Mouse (Mus musculus) T-cell, adult 66 days (primary cell): Measurements from ENCODE around the gene Fbxl13. TPM values are rescaled to one million over a fixed set of nuclear protein-coding genes. Genes with fewer than 3 reads are reported as not detected.

ENCODE experiments used
- total RNA-seq, 2 experiments: library from RNA; stranded (reverse); gene quantifications; 3 replicates in 1 of 2; 4 replicates in 1 of 2; pipeline ENCODE4 v1.2.4; 2023

Fbxl13 gene
- total RNA-seq = under 1 TPM in 1 of 2 experiments, not detected in 1; 0.27 TPM

DNA sequence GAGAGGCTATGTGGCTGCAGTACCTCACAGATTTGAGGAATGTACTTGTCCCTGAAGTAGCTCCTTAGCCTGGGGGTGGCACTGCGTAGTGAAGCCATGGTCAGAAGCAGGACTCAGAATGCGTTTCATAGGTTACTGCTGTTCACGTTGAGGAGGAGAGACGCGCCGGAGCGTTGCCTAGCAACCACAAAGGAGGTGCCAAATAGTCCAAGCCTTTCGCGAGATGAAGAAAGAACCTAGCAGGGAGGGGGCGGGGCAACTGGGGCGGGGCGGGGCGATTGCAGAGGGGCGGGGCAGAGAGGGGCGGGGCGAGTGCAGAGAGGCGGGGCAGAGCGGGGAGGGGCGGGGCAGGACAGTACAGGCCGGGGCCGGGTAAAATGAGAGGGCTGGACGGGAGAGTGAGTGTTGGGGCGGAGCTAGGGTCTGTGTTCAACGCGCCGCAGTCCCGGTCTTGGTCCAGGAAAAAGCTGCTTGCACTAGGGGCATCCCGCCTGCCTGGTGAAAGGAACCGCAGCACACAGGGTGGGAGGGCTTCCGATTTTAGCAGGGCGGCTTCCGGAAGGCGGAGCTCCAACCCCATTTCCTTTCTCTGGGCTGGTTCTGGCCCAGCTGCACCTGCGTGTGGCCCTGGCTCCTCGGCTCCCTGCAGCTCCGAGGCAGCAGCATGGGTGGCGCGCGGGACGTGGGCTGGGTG lies at the start of gene Fbxl13, which contains the start of gene Armc10:
Gene Fbxl13 (minus strand): TSS at position 196 of the 694 bp plus-strand sequence.
Gene Armc10 (plus strand): TSS at position 375 of the 694 bp plus-strand sequence.

DNA sequence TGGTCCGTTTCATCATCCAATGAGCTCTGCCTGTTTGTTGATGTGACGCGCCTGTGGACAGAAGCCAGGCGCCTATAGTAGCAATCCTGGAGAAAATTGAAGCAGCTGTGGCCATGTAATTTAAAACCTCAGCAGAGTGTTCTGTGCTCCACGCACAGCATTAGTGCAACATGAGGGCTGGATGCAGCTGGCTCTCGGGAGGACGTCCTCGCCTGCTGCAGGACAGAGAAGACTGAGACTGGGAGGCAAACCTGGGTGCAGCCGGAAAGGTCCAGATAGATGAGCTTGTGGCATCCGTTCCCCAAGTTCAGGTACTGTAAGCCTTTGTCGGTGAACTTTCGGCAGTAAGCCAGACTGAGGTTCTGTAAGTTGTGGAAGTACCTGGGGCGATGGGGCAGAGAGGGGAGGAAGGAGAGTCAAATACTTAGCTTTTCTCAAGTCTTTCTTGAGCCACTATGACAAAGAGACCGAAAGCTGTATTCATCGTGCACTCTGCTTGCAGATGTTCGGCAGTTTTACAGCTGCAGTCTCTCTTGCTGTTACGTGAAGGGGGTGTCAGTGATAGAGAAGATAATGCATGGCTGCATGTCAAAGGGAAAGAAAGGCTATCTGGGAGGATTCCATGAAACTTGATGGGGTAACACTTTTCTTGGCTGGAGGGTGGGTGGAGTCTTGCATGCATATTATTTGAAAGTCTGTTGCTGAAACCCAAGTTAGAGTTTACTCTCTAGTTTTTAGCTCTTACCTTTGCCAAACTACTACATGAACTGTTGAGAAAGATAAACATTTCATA lies 101.8 kb downstream of the Fbxl13 start, which contains the start of gene Lrrc17:
Gene Lrrc17 (plus strand): TSS at position 151 of the 793 bp plus-strand sequence.

Other genes starting within 250 kb of the Fbxl13 start
- gene Ccdc146, start 221.0 kb downstream of the Fbxl13 start, total RNA-seq = not detected
- 1 to 10 TPM; 3.2 to 5.7 TPM for gene Fam185a, start 220.7 kb downstream of the Fbxl13 start, total RNA-seq
- gene Lrrc17, start 102.1 kb downstream of the Fbxl13 start, total RNA-seq = not detected
- 10 to 100 TPM; 35.9 to 37.5 TPM for gene Armc10, start 179 bp upstream of the Fbxl13 start, total RNA-seq
- 1 to 10 TPM; 2.4 to 2.6 TPM for gene Napepld, start 55.8 kb upstream of the Fbxl13 start, total RNA-seq
- 10 to 100 TPM; 82.1 to 87.1 TPM for gene Pmpcb, start 91.5 kb upstream of the Fbxl13 start, total RNA-seq
- gene Dnajc2, start 139.6 kb upstream of the Fbxl13 start, total RNA-seq = 10 to 100 TPM; 65.6 to 70.1 TPM
- gene Psmc2, start 139.6 kb upstream of the Fbxl13 start, total RNA-seq = 10 to 100 TPM; 72.1 to 72.9 TPM
- gene Slc26a5, start 220.0 kb upstream of the Fbxl13 start, total RNA-seq = not detected